Mouse (Mus musculus) embryonic fibroblast, embryonic 13.5 days (primary cell): ENCODE results near the gene Pex3.

Source experiments
- CTCF ChIP-seq: IDR thresholded peaks from 2 replicates; pipeline ENCODE4 v1.5.1; 2011; ENCODE audit warnings: mild to moderate bottlenecking, control low read depth, low read length, moderate library complexity, borderline replicate concordance; ENCODE audit not compliant: insufficient read depth
- POLR2A ChIP-seq: IDR thresholded peaks from 2 replicates; pipeline ENCODE4 v1.6.1; 2011; ENCODE audit warnings: low read depth, mild to moderate bottlenecking, control low read depth, low read length, moderate library complexity

DNA sequence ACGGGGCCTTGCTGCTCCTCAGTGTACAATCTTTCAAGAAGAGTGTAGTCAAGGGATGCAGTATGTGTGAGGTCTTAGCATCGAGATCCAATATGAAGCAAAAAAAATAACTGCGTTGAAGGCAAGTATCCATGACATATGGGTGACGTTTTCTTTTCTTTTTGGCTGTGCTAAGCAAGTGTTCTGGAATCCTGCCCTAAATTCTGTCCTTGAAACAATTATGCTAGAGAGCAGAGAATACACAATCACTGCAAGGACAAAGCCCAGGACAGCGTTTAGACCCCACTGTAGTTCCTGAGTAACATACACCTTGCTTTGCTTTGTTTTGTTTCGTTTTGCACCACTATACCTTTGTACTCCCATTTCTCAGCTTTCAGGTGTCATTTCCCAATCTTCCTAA, 73.6 kb downstream of the Pex3 start:
- TF ChIP-seq CTCF = no peak
- TF ChIP-seq POLR2A = no peak
